Mouse (Mus musculus): Measurements from ENCODE around the gene Rap1gds1. TPM values are rescaled to one million over a fixed set of nuclear protein-coding genes. Genes with fewer than 3 reads are reported as not detected.

Rap1gds1 gene
- total and polyA plus RNA-seq, 3 experiments = 14.6 to 26.2 (median 24.2) TPM

DNA sequence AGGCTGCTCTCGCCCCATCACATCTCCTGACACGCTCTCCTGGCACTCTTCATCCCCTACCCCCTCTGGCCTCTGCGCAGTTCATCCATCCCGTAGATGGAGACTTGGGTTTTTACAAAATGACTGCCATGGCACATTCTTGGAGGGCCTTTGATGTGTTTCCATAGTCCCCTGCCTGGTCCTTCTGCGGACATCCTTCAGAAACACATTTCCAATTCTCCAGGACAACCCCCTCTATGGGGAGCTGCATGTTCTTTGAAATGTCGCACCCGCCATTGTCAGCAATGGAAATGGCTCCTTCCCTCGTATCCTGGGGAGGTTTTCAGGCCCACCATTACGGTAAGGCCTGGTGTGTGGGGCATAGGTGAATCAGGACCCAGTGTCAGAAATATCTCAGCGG lies 198.6 kb downstream of the Rap1gds1 start:
- no peaks in the 10 kb centered on the region for H3K27me3 ChIP-seq (ENCODE audit: control insufficient read depth, insufficient read depth, low read length)
- no peak for DNase-seq
- no peak overlapping the region for H3K27ac ChIP-seq
- no peak overlapping the region for H3K9ac ChIP-seq (ENCODE audit: low read depth, low read length)
- intact Hi-C loops (cut with DNase I) = no loop called here
- H3K36me3 ChIP-seq (ENCODE audit: control insufficient read depth, insufficient read depth, low read length) = no peaks in the 10 kb centered on the region
- WGBS = 96% methylated on average over 10 of the region's 10 CpGs
- H3K4me1 ChIP-seq (ENCODE audit: control insufficient read depth, insufficient read depth, low read length) = no peaks in the 10 kb centered on the region
- TF ChIP-seq POLR2A (IDR thresholded peaks at IDR 0.05; ENCODE audit: insufficient read depth, low read depth, low read length) (no peak), EP300 (IDR thresholded peaks at IDR 0.05; ENCODE audit: insufficient read depth, low read depth, low read length) (no peak), CTCF (IDR thresholded peaks at IDR 0.05) (no peak)
- H3K4me3 ChIP-seq = no peak overlapping the region
- no peaks in the 10 kb centered on the region for H3K79me2 ChIP-seq (replicated peaks; ENCODE audit: control insufficient read depth, insufficient read depth, low read length)

DNA sequence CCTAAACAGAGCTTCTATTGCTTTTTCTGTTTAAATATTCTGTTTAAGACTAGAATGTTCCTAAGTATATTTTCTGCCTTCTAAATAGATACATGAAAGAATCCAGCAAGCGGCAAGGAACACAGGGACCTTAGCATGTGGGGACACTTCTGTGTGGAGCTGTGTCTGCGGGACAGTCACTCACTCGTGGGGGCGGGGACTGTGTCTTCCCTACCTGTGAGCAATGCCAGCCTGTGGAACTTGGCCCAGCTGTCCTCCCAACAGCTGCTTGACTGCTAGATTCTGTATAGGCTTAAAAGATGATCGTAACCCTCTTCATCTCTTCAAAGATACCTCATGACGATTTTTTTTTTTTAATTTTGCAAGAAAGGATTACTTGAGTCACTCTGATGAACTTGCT lies 199.1 kb downstream of the Rap1gds1 start:
- Histone ChIP-seq H3K4me3 (no peak overlapping the region), H3K27me3 (ENCODE audit: control insufficient read depth, insufficient read depth, low read length) (no peaks in the 10 kb centered on the region), H3K36me3 (ENCODE audit: control insufficient read depth, insufficient read depth, low read length) (no peaks in the 10 kb centered on the region), H3K4me1 (ENCODE audit: control insufficient read depth, insufficient read depth, low read length) (no peaks in the 10 kb centered on the region), H3K27ac (no peak overlapping the region), H3K79me2 (replicated peaks; ENCODE audit: control insufficient read depth, insufficient read depth, low read length) (no peaks in the 10 kb centered on the region), H3K9ac (ENCODE audit: low read depth, low read length) (no peak overlapping the region)
- no peak for DNase-seq
- TF ChIP-seq POLR2A (IDR thresholded peaks at IDR 0.05; ENCODE audit: insufficient read depth, low read depth, low read length) (no peak), EP300 (IDR thresholded peaks at IDR 0.05; ENCODE audit: insufficient read depth, low read depth, low read length) (no peak), CTCF (IDR thresholded peaks at IDR 0.05) (no peak)
- intact Hi-C loops (cut with DNase I) = no loop called here
- WGBS = 94% methylated on average over 6 of the region's 6 CpGs

Other genes with a start within 250 kb of the Rap1gds1 start
- not detected for gene Stpg2, start 130.5 kb upstream of the Rap1gds1 start, total RNA-seq (2021)
- not detected in 2 replicates for gene Stpg2, start 130.5 kb upstream of the Rap1gds1 start, polyA plus RNA-seq (2012; rRNA removed)